Mouse (Mus musculus): Measurements from ENCODE around the gene Slit3.

Gene Slit3

GRCm38 (mm10) chr11:35569957-35570356 is 448.9 kb downstream of the Slit3 start:
- no peak for DNase-seq (ENCODE audit: low read depth, low spot score)

- no peak for DNase-seq (ENCODE audit: low read depth, low spot score)
Measured at GRCm38 (mm10) chr11:35571910-35572309, 450.9 kb downstream of the Slit3 start.

GRCm38 (mm10) chr11:35578796-35579195 is 457.8 kb downstream of the Slit3 start:
- no peak for DNase-seq (ENCODE audit: low read depth, low spot score)

GRCm38 (mm10) chr11:35582591-35582990 is 461.6 kb downstream of the Slit3 start:
- DNase-seq (ENCODE audit: low read depth, low spot score), result no peak

GRCm38 (mm10) chr11:35583633-35584032 is 462.6 kb downstream of the Slit3 start:
- DNase-seq (ENCODE audit: low read depth, low spot score), result no peak

GRCm38 (mm10) chr11:35587174-35587959 is 466.3 kb downstream of the Slit3 start:
- no peak for DNase-seq (ENCODE audit: low read depth, low spot score)

GRCm38 (mm10) chr11:35589892-35590291 is 468.9 kb downstream of the Slit3 start:
- no peak for DNase-seq (ENCODE audit: low read depth, low spot score)

- DNase-seq (ENCODE audit: low read depth, low spot score), result no peak
Measured at GRCm38 (mm10) chr11:35593146-35594034, 472.4 kb downstream of the Slit3 start.

- DNase-seq (ENCODE audit: low read depth, low spot score), result no peak
Measured at GRCm38 (mm10) chr11:35596064-35596463, 475.0 kb downstream of the Slit3 start.

GRCm38 (mm10) chr11:35597882-35598281 is 476.9 kb downstream of the Slit3 start:
- DNase-seq (ENCODE audit: low read depth, low spot score), result no peak

GRCm38 (mm10) chr11:35598732-35599131 is 477.7 kb downstream of the Slit3 start:
- no peak for DNase-seq (ENCODE audit: low read depth, low spot score)

GRCm38 (mm10) chr11:35601652-35602240 is 480.7 kb downstream of the Slit3 start:
- no peak for DNase-seq (ENCODE audit: low read depth, low spot score)

- no peak for DNase-seq (ENCODE audit: low read depth, low spot score)
Measured at GRCm38 (mm10) chr11:35602586-35602985, 481.6 kb downstream of the Slit3 start.

- no peak for DNase-seq (ENCODE audit: low read depth, low spot score)
Measured at GRCm38 (mm10) chr11:35603946-35604345, 482.9 kb downstream of the Slit3 start.

- no peak for DNase-seq (ENCODE audit: low read depth, low spot score)
Measured at GRCm38 (mm10) chr11:35604848-35605790, 484.1 kb downstream of the Slit3 start.

GRCm38 (mm10) chr11:35607191-35607590 is 486.2 kb downstream of the Slit3 start:
- no peak for DNase-seq (ENCODE audit: low read depth, low spot score)

- no peak for DNase-seq (ENCODE audit: low read depth, low spot score)
Measured at GRCm38 (mm10) chr11:35608794-35609193, 487.8 kb downstream of the Slit3 start.

- DNase-seq (ENCODE audit: low read depth, low spot score), result no peak
Measured at GRCm38 (mm10) chr11:35612262-35612896, 491.4 kb downstream of the Slit3 start.

- DNase-seq (ENCODE audit: low read depth, low spot score), result no peak
Measured at GRCm38 (mm10) chr11:35614530-35614929, 493.5 kb downstream of the Slit3 start.

- no peak for DNase-seq (ENCODE audit: low read depth, low spot score)
Measured at GRCm38 (mm10) chr11:35619421-35619820, 498.4 kb downstream of the Slit3 start.

GRCm38 (mm10) chr11:35622736-35623135 is 501.7 kb downstream of the Slit3 start:
- DNase-seq (ENCODE audit: low read depth, low spot score), result no peak
